Comparison of ENCODE assay signal across 8 mouse cellular contexts in the genomic region with DNA sequence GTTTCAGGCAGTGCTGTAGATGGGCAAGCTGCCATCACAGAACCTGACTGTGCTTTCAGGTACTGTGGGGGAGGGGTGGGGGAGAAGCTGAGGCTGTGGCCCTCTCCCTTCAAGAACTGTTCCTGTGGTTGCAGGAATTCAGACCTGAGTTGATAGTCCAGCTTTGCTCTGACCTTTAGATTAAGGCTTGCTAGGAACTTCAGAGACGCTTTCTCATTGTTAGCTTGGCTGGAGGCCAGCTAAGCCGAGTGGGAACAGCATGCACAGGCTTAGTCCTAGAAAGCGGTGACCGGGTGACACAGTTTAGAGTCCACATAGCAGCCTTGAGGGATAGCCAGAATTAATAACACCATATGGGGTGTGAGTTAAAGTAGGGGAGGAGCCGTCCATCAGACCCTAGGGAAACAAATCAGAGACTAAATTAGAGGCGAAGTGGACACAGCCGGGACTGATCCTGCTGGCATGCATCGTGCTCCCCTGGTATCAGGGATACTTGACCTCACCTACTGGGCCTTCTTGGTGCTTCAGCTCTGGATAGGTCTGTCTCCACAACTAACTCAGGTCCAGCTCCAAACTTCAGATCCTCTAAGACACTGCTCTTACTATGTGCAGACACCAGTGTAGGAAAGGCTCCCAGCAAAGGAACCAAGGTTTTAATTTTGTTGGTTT.
DNase-seq lines count a peak whose midpoint lies in the region; ATAC-seq and TF ChIP-seq lines count a peak whose summit lies in the region.

No protein-coding gene starts in this region.

- peak; percentile 84 for ATAC-seq in embryonic facial prominence, embryonic 14.5 days (ENCODE audit: low read depth)
- ATAC-seq in heart, embryonic 15.5 days (replicated peaks; ENCODE audit: insufficient number of reproducible peaks, insufficient read depth, low FRiP score, low read depth), result peak; percentile 58; the same call in 1 of the 2 replicates
- peak; percentile 66; the same call in 1 of the 2 replicates for ATAC-seq in midbrain, embryonic 16.5 days

- no peak overlapping the region for H3K4me2 ChIP-seq in embryonic facial prominence, embryonic 14.5 days (ENCODE audit: low read depth, low read length)
- peak overlapping the region; percentile 48 for H3K4me2 ChIP-seq in heart, embryonic 15.5 days
- no peak overlapping the region for H3K4me2 ChIP-seq in midbrain, embryonic 16.5 days (ENCODE audit: low read length)

- no peaks in the 10 kb centered on the region for H3K4me1 ChIP-seq in embryonic facial prominence, embryonic 14.5 days (ENCODE audit: control insufficient read depth, insufficient read depth, low read length)
- no peaks in the 10 kb centered on the region for H3K4me1 ChIP-seq in embryonic facial prominence, embryonic 10.5 days
- peaks cover 8% of the 10 kb centered on the region; the same call in 1 of the 2 replicates for H3K4me1 ChIP-seq in heart, embryonic 15.5 days (replicated peaks)
- no peaks in the 10 kb centered on the region for H3K4me1 ChIP-seq in midbrain, embryonic 16.5 days (ENCODE audit: control insufficient read depth, insufficient read depth, low read length)

- H3K36me3 ChIP-seq in embryonic facial prominence, embryonic 14.5 days (ENCODE audit: control insufficient read depth, insufficient read depth, low read length), result no peaks in the 10 kb centered on the region
- no peaks in the 10 kb centered on the region for H3K36me3 ChIP-seq in embryonic facial prominence, embryonic 10.5 days (replicated peaks)
- H3K36me3 ChIP-seq in heart, embryonic 15.5 days, result no peaks in the 10 kb centered on the region
- H3K36me3 ChIP-seq in midbrain, embryonic 16.5 days (ENCODE audit: control insufficient read depth, insufficient read depth, low read length), result no peaks in the 10 kb centered on the region

- no peak overlapping the region for H3K4me3 ChIP-seq in embryonic facial prominence, embryonic 14.5 days (ENCODE audit: low read depth, low read length)
- H3K4me3 ChIP-seq in embryonic facial prominence, embryonic 10.5 days, result no peak overlapping the region
- H3K4me3 ChIP-seq in heart, embryonic 15.5 days, result no peak overlapping the region; the same call in 1 of the 2 replicates
- H3K4me3 ChIP-seq in midbrain, embryonic 16.5 days (ENCODE audit: low read depth, low read length), result no peak overlapping the region

- DNase-seq in embryonic facial prominence, embryonic 14.5 days (ENCODE audit: low spot score), result peak; percentile 67
- DNase-seq in embryonic facial prominence, embryonic 10.5 days (ENCODE audit: low spot score), result no peak
- peak; percentile 79 for DNase-seq in brain, embryonic 14.5 days (ENCODE audit: low read depth)
- DNase-seq in kidney, postnatal 10 days, result peak; percentile 81
- no peak for DNase-seq in thymus, adult 18-20 months
- no peak for DNase-seq in frontal cortex, postnatal 25 days (ENCODE audit: low spot score in 2 of 2)

- H3K27ac ChIP-seq in embryonic facial prominence, embryonic 14.5 days (replicated peaks; ENCODE audit: low read depth, low read length), result no peak overlapping the region
- H3K27ac ChIP-seq in embryonic facial prominence, embryonic 10.5 days (replicated peaks), result no peak overlapping the region
- 0 out of 2 replicates have a peak overlapping the region, but pooled peaks have one; percentile 29 for H3K27ac ChIP-seq in heart, embryonic 15.5 days
- no peak overlapping the region for H3K27ac ChIP-seq in midbrain, embryonic 16.5 days (ENCODE audit: low read length)

- no peak for TF ChIP-seq POLR2A in brain, embryonic 14.5 days (IDR thresholded peaks at IDR 0.05; ENCODE audit: borderline replicate concordance, extremely low read depth, insufficient read depth, insufficient read length, poor library complexity, severe bottlenecking)

- H3K9me3 ChIP-seq in embryonic facial prominence, embryonic 14.5 days (ENCODE audit: control insufficient read depth, low read length), result no peaks in the 10 kb centered on the region
- no peaks in the 10 kb centered on the region for H3K9me3 ChIP-seq in embryonic facial prominence, embryonic 10.5 days
- no peaks in the 10 kb centered on the region for H3K9me3 ChIP-seq in heart, embryonic 15.5 days (replicated peaks)
- no peaks in the 10 kb centered on the region for H3K9me3 ChIP-seq in midbrain, embryonic 16.5 days (replicated peaks; ENCODE audit: control insufficient read depth, low read length, poor library complexity, severe bottlenecking)

- WGBS in embryonic facial prominence, embryonic 14.5 days, result 54% methylated on average over 8 of the region's 8 CpGs
- WGBS in embryonic facial prominence, embryonic 10.5 days, result 72% methylated on average over 8 of the region's 8 CpGs
- 23% methylated on average over 8 of the region's 8 CpGs for WGBS in heart, embryonic 15.5 days
- 41% methylated on average over 8 of the region's 8 CpGs for WGBS in midbrain, embryonic 16.5 days

- H3K27me3 ChIP-seq in embryonic facial prominence, embryonic 14.5 days (replicated peaks; ENCODE audit: control insufficient read depth, insufficient read depth, low read length), result no peaks in the 10 kb centered on the region
- H3K27me3 ChIP-seq in embryonic facial prominence, embryonic 10.5 days (replicated peaks; ENCODE audit: low read depth, poor library complexity, severe bottlenecking), result no peaks in the 10 kb centered on the region
- H3K27me3 ChIP-seq in heart, embryonic 15.5 days, result no peaks in the 10 kb centered on the region
- no peaks in the 10 kb centered on the region for H3K27me3 ChIP-seq in midbrain, embryonic 16.5 days (ENCODE audit: control insufficient read depth, insufficient read depth, low read depth, low read length)

- no peak for TF ChIP-seq CTCF in brain, embryonic 14.5 days (IDR thresholded peaks at IDR 0.05; ENCODE audit: borderline replicate concordance, extremely low read depth, insufficient read depth, insufficient read length)

- H3K9ac ChIP-seq in embryonic facial prominence, embryonic 14.5 days (ENCODE audit: low read depth, low read length), result no peak overlapping the region
- H3K9ac ChIP-seq in heart, embryonic 15.5 days, result no peak overlapping the region
- no peak overlapping the region for H3K9ac ChIP-seq in midbrain, embryonic 16.5 days (ENCODE audit: low read depth, low read length)

Comparison
In these comparisons a context has a peak if more than half of its experiments do, and no peak if none do; other contexts are left out.
1. DNase-seq: peak in embryonic facial prominence, embryonic 14.5 days (single experiment), brain, embryonic 14.5 days (single experiment) and kidney, postnatal 10 days (single experiment); none in embryonic facial prominence, embryonic 10.5 days (single experiment), thymus, adult 18-20 months (0 of 2) and frontal cortex, postnatal 25 days (0 of 2).
2. Peak in every context shown above with its lines, with median percentiles within 50 percentile points of each other: ATAC-seq.